Mouse (Mus musculus) left cerebral cortex, postnatal 10 days (tissue): ENCODE measurements around the gene Rhbdf2. TPM values are rescaled to one million over a fixed set of nuclear protein-coding genes. Genes with fewer than 3 reads are reported as not detected.

Experiments
- DNase-seq, 2 experiments: peaks; one replicate each; pipeline ENCODE4 v3.0.0; 2021 to 2022; ENCODE audit warnings: low spot score in 2 of 2, mixed read lengths in 1 of 2; ENCODE audit errors: extremely low spot score in 1 of 2
- intact Hi-C: fragments of 180-260 bp; cut with DNase I; formaldehyde crosslinking; loops from one replicate; pipeline ENCODE4 v1.15.1; 2025
- total RNA-seq, 2 experiments: library from RNA; stranded (reverse); gene quantifications; 2 replicates each; pipeline ENCODE4 v1.2.3; 2021

The Rhbdf2 gene
- total RNA-seq, 2 experiments from 2014 or later = 0.95 to 1.1 TPM

DNA sequence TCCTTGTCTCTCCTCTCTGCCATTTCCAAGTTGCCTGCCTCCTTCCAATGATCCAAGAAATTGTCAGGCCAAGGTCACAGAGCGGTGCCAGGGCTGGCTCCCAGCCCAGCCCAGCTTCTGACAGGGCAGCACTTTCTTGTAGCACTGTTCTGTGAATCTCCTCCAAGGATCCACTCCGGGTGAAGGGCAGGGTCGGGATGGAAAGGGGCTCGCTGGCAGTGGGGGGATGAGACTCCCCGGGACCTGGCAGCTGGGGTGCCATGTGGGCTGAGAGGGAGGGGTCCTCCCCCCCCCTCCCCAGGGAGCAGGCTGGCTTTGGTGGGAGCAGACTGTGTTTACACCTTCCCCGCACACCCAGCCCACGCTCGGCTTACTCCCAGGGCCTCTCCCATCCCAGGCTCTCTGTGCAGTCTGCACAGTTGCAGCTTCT, 35.1 kb upstream of the Rhbdf2 start:
- intact Hi-C loops = no loop called here
- peak in 1 of 2 experiments; percentile 71 for DNase-seq

GRCm38 (mm10) chr11:116661291-116661947, 34.6 kb upstream of the Rhbdf2 start:
- intact Hi-C loops = no loop called here

DNA sequence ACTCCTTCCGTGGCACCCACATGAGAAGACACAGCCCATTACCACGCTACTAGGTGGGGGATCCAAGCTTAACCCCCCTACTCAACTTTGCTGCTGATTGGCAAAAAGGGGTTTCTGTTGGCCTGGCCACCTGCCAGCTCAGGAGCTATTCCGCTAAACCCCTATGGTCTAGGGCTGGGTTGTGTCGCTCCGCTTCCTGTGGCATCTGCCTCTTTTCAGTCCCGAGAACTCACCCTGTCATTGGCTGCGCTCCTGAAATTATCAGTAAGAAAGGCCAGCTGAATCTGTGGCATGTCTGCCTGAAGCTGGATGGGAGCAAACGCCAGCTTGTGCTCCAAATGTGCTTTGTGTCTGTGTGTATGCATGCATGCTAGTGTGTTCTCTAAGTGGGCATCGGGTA, 33.4 kb upstream of the Rhbdf2 start:
- DNase-seq = no peak
- intact Hi-C loops = no loop called here

More at GRCm38 (mm10) chr11:116661291-116661947, 34.6 kb upstream of the Rhbdf2 start:
- DNase-seq = peak in 1 of 2 experiments; percentile 63

DNA sequence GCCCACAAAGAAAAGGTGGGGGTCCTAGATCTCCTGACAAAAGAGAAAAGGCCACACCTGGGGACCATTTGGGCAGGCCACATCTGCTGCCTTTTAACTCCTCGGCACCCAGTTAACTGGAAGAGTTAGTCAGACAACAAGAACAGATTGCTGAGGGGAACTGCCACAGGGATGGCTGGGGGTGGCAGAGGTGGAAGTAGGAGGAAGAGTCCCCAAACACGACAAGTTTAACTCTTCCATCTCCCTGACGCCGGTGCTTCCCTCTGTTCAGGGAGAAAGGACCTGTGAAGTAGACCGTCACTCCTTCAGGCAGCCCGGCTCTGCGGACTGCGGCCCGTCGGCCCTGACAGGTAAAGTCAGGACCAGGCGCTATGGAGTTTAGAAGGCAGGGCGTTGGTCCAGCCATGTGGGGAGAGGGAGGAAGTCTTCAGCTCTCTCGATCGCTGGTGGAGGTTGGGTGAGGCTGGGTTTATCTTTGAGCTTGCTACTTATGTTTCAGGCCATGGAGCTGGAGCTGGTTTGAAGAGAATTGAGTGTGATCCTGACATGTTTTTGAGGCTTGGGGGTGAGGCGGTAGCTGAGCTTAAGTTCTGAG, 32.3 kb upstream of the Rhbdf2 start:
- intact Hi-C loops = no loop called here
- DNase-seq = peak in 1 of 2 experiments; percentile 26

- intact Hi-C loops = no loop called here
- DNase-seq = peak in 1 of 2 experiments; percentile 21
Observed at GRCm38 (mm10) chr11:116658238-116658637, 31.4 kb upstream of the Rhbdf2 start.

GRCm38 (mm10) chr11:116657311-116658223, 30.7 kb upstream of the Rhbdf2 start:
- intact Hi-C loops = no loop called here
- peak; percentile 93 to 95 for DNase-seq

DNA sequence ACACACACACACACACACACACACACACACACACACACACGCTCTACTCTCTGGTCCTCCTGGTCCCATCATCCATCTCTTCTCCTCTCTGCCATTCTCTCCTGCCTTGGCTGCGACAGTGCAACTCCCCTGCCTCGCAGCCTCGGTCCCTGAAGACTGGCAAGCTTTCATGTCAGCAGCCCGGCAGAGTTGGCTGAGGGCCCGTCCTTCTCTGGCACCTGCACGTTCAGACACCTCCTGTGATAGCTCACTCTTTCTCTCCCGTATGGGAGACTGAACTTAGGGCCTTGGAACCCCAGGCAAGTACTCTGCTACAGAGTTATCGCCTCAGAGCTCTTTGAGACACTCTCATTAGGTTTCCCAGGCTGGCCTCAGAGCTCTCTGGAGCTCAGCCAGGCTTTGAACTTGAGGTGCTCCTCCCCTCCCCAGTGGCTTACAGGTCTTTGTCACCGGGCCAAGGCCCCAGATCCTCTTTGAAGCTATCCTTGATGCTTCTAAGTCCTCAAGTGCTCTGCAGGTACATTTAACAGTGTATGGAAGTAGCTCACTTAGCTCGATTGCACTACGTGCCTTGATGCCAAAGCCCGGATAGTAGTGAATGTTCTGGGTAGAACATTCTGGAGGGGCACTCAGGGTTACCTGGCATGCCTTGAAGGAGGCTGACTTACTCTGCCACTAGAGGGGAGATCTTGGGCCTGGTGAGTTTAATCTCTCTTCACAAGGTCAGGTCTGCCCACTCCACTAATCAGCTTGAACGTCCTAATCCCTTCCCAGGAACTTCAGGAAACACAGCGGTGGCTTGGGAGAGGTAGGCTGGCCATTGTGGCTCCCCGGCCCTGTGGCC, 29.8 kb upstream of the Rhbdf2 start:
- DNase-seq = no peak
- intact Hi-C loops = no loop called here

- DNase-seq = peak in 1 of 2 experiments; percentile 59
- intact Hi-C loops = no loop called here
Observed at GRCm38 (mm10) chr11:116654255-116654821, 27.5 kb upstream of the Rhbdf2 start, which contains the start of gene Cygb. TSS of gene Cygb (minus strand) at chr11:116654313.

DNA sequence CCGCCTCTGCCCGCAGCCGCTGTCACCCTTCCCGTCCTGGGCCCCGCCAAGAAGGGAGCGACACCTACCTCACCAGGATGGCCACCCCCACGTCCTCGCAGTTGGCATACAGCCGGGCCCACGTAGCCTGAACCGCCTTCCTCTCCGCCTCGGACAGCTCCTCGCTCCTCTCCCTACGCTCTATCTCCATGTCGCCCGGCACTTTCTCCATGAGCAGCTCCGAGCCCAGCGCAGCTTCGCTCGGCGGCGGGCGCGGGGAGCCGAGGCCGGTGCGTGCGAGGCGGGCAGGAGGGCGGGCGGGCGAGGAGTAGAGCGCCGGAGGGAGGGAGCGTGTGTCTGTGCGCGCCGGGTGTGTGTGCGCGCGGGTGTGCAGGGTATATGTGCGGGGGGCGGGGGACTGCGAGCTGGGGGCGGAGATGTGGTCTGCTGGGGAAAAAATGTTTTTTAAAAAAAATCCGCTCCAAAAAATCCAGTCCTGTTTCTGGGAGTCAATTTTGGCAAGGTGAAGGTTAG, 26.9 kb upstream of the Rhbdf2 start:
- peak in 1 of 2 experiments; percentile 75 for DNase-seq
- intact Hi-C loops = no loop called here

GRCm38 (mm10) chr11:116653234-116653633, 26.4 kb upstream of the Rhbdf2 start, which contains the start of gene Prcd:
TSS of gene Prcd (plus strand) at chr11:116653534.
- no peak for DNase-seq
- intact Hi-C loops = no loop called here

DNA sequence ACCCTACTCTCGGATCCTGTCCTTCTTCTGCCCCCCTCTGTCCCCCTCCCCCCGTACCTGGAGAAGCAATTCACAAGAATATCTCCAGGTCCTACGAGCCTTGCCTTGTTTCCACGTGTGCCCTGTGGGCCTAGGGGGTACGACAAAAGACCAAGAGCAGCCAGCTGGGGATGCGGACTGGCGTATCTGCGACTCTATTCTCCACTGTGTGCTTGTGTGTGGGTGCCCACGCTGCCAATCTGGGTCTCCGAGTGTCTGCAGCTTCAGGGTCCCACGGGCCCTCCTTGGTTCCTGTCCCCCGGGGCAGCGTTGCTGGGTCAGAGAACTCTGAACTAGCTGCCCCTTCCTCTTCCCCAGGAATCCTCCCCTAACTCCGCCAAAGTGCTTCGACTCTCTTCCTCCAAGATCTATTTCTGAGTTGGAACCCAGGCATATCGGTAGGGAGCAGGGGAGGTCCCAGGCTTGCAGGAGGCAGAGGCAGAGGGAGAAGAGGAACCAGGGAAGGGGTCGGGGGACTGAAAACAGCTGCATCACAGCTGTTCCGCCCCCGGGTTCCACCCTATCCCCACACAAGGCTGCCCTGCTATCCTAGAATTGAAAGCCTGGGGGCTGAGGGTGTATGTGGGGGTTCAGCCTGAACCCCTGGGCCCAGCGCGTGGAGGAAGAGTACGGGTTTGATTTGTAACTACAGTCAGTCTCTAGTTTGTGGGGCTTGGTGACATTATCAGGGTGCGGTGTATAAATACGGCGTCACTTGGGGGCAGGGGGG, 25.7 kb upstream of the Rhbdf2 start:
- no peak for DNase-seq
- intact Hi-C loops = no loop called here

DNA sequence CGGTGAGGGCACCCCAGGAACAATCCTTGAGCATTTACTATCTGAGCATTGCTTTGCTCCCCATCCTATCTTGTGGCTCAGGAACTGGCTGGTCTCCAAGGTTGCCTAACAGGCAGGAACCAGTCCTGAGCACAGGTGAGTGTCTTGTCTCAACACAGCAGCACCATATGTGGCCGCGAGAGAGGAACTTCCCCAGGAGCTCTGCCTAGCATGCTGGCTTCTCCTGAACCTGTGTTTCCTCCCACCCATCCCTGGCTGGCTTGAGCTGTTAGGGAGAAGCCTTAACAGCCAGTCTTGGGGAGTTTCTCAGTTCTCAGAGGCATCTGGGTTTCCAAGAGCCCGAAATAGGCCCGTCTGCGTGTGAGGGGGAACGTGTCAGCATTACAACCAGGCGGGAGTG, 24.5 kb upstream of the Rhbdf2 start:
- intact Hi-C loops = no loop called here
- peak in 1 of 2 experiments; percentile 36 for DNase-seq

DNA sequence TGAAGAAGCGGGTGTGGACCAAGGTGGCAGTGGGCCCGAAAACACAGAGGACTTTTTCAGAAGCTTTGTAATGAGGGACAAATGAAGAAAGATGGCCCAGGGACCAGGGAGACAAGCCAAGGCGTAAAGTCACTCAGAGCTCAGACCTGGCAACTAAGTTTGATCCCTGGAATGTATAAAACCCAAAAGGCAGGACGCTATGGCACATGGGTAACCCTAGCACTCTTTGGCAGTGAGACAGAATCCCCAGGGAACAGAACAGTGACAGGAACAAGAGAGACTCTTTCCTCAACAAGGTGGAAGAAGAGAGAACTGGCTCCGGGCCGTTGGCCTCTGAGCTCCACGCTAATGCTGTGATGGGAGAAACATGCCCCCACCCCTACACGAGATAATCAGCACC, 24.0 kb upstream of the Rhbdf2 start:
- DNase-seq = no peak
- intact Hi-C loops = no loop called here

DNA sequence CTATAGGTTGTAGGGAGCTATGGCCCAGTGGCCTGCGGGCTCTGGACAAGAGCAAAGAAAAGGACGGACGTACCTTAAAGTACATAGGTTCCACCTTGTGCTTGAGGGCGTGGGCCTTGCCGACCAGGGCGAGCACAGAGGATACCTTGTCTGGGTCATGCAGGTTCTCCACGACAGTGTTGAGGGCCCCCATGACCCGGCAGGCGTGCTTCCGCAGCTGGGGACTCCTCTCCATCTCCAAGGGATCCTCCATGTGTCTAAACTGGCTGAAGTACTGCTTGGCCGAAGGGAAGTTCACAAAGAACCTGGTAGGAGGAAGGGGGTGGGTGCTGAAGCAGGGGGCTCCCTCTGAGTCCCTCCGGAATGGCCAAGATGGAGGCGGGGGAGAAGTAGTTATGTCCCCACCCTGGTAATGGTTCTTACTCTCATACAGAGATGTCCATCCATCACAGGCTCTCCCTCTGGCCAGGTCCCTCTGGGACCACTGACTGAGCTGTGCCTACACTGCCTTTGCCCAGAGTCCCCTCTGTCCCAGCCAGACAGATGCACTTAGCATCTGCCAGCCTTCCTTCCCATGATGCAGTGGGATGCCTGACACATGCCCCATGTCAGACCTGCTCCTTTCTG, 23.0 kb upstream of the Rhbdf2 start:
- intact Hi-C loops = no loop called here
- no peak for DNase-seq

DNA sequence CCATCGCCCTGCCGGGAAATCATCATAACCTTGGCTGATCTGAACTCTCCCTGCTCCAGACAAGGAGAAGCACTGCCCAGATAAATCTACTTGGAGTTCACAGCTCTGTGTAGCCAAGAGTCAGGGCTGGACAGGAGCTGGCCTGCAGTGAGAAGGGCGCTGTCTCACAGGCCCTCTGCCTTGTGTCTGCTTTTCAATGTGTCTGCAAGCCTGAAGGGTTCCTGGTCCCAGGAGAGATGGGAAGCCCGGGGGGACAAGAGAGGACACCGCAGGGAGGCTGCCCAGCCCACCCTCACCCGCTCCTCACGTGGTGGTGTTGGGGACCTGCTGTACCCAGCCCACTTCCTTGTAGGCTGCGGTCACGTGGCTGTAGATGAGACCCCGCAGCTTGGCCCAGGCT, 22.2 kb upstream of the Rhbdf2 start:
- intact Hi-C loops = no loop called here
- peak in 1 of 2 experiments; percentile 26 for DNase-seq

GRCm38 (mm10) chr11:116648213-116648921, 21.5 kb upstream of the Rhbdf2 start:
- intact Hi-C loops = no loop called here
- DNase-seq = peak in 1 of 2 experiments; percentile 43
